Mouse (Mus musculus) spleen, postnatal 36 days (tissue): ENCODE results near the gene Aqp6.

ENCODE experiments used
- DNase-seq, 2 experiments: peaks; one replicate each; pipeline ENCODE4 v3.0.0; 2022; ENCODE audit warnings: low spot score in 2 of 2, mixed read lengths in 1 of 2

The Aqp6 gene

GRCm38 (mm10) chr15:99644776-99645175 lies 43.6 kb downstream of the Aqp6 start:
- no peak for DNase-seq

GRCm38 (mm10) chr15:99648326-99648725 lies 47.1 kb downstream of the Aqp6 start:
- no peak for DNase-seq

GRCm38 (mm10) chr15:99649067-99649761 lies 48.0 kb downstream of the Aqp6 start:
- DNase-seq = no peak

- DNase-seq = no peak
Measured at GRCm38 (mm10) chr15:99650304-99650703, 49.1 kb downstream of the Aqp6 start.

GRCm38 (mm10) chr15:99651163-99651872 lies 50.1 kb downstream of the Aqp6 start, which contains the start of gene Racgap1:
TSS of gene Racgap1 (minus strand) at chr15:99651656.
- peak; percentile 95 to 97 for DNase-seq

- DNase-seq = peak; percentile 20 to 24
Measured at GRCm38 (mm10) chr15:99651984-99652872, 51.0 kb downstream of the Aqp6 start.

- no peak for DNase-seq
Measured at GRCm38 (mm10) chr15:99653291-99653690, 52.1 kb downstream of the Aqp6 start.

- DNase-seq = no peak
Measured at GRCm38 (mm10) chr15:99653876-99654275, 52.7 kb downstream of the Aqp6 start.
